Mouse (Mus musculus): Measurements from ENCODE around the gene Rgs5.

The Rgs5 gene

GRCm38 (mm10) chr1:169655256-169655655 is at the start of gene Rgs5:
Gene Rgs5, plus strand, starts transcription at chr1:169655501.
- CTCF ChIA-PET, result no interaction called here

GRCm38 (mm10) chr1:169606164-169606563 is 49.1 kb upstream of the Rgs5 start:
- CTCF ChIA-PET, result no interaction called here

- CTCF ChIA-PET, result no interaction called here
Observed at GRCm38 (mm10) chr1:169629738-169630137, 25.6 kb upstream of the Rgs5 start.

- CTCF ChIA-PET, result no interaction called here
Observed at GRCm38 (mm10) chr1:169637251-169637750, 18.0 kb upstream of the Rgs5 start.

GRCm38 (mm10) chr1:169644884-169645653 is 10.2 kb upstream of the Rgs5 start:
- CTCF ChIA-PET, result no interaction called here

- CTCF ChIA-PET, result no interaction called here
Observed at GRCm38 (mm10) chr1:169659479-169659878, 4.2 kb downstream of the Rgs5 start.

GRCm38 (mm10) chr1:169667328-169667727 is 12.0 kb downstream of the Rgs5 start:
- CTCF ChIA-PET, result no interaction called here

- CTCF ChIA-PET, result no interaction called here
Observed at GRCm38 (mm10) chr1:169670705-169671104, 15.4 kb downstream of the Rgs5 start.

GRCm38 (mm10) chr1:169671801-169672200 is 16.5 kb downstream of the Rgs5 start:
- CTCF ChIA-PET, result no interaction called here

GRCm38 (mm10) chr1:169672272-169672671 is 17.0 kb downstream of the Rgs5 start:
- CTCF ChIA-PET, result no interaction called here

GRCm38 (mm10) chr1:169674116-169674515 is 18.8 kb downstream of the Rgs5 start:
- CTCF ChIA-PET, result no interaction called here

- CTCF ChIA-PET, result no interaction called here
Observed at GRCm38 (mm10) chr1:169676751-169677150, 21.4 kb downstream of the Rgs5 start.

GRCm38 (mm10) chr1:169680455-169681208 is 25.3 kb downstream of the Rgs5 start:
- CTCF ChIA-PET, result no interaction called here

- CTCF ChIA-PET, result no interaction called here
Observed at GRCm38 (mm10) chr1:169682775-169683497, 27.6 kb downstream of the Rgs5 start.

- CTCF ChIA-PET, result no interaction called here
Observed at GRCm38 (mm10) chr1:169685257-169685656, 30.0 kb downstream of the Rgs5 start.

- CTCF ChIA-PET, result interaction anchor here (0.6 kb wide), 1 partner anchor 216 kb away, joined by 3 read pairs; no protein-coding TSS in a partner anchor
Observed at GRCm38 (mm10) chr1:169693040-169693439, 37.7 kb downstream of the Rgs5 start.

- CTCF ChIA-PET, result interaction anchor here (0.6 kb wide), 1 partner anchor 216 kb away, joined by 3 read pairs; no protein-coding TSS in a partner anchor
Observed at GRCm38 (mm10) chr1:169693537-169693936, 38.2 kb downstream of the Rgs5 start.

- CTCF ChIA-PET, result no interaction called here
Observed at GRCm38 (mm10) chr1:169695356-169695755, 40.1 kb downstream of the Rgs5 start.

- CTCF ChIA-PET, result no interaction called here
Observed at GRCm38 (mm10) chr1:169697236-169697635, 41.9 kb downstream of the Rgs5 start.

GRCm38 (mm10) chr1:169699184-169699583 is 43.9 kb downstream of the Rgs5 start:
- CTCF ChIA-PET, result no interaction called here

- CTCF ChIA-PET, result no interaction called here
Observed at GRCm38 (mm10) chr1:169704395-169705087, 49.2 kb downstream of the Rgs5 start.

- CTCF ChIA-PET, result no interaction called here
Observed at GRCm38 (mm10) chr1:169721836-169722235, 66.5 kb downstream of the Rgs5 start.
